ENCODE assay signal across 17 mouse cellular contexts in the genomic region with DNA sequence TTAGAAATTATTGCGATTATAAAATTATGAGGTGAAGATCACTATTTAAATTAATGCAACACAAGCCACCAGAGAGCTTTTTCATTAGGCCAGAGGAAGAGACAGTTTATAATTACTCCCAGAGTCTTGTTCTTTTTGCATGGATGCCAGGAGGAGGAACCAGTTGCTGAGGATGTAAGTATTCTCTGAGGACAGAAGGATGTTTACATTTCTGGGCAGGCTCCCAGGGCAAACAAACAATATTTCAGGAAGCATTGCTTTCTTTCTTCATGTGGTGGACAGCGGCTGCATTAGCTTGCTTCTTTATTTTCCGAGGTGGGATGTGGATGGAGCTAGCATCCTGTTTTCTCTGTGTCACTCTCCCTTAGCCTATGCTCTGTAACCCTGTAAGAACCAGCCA. TPM values are rescaled to one million over a fixed set of nuclear protein-coding genes. Genes with fewer than 3 reads are reported as not detected.
"Had no signal": no experiment of that assay in that cellular context is flagged by ENCODE, and none has a peak within 500 bp of the region (broad histone marks: within the 10 kb centered on the region; RNA-seq: fewer than 3 reads in every experiment).

No protein-coding gene starts in this region.

- H3K4me3 ChIP-seq: limb, embryonic 15.5 days; liver, embryonic 12.5 days; midbrain, embryonic 13.5 days; myocyte; neural tube, embryonic 15.5 days had no signal

- H3K4me2 ChIP-seq: limb, embryonic 15.5 days; liver, embryonic 12.5 days; midbrain, embryonic 13.5 days; neural tube, embryonic 15.5 days had no signal

- H3K27me3 ChIP-seq: limb, embryonic 15.5 days; liver, embryonic 12.5 days; midbrain, embryonic 13.5 days; neural tube, embryonic 15.5 days had no signal

- H3K4me1 ChIP-seq: limb, embryonic 15.5 days; liver, embryonic 12.5 days; midbrain, embryonic 13.5 days; neural tube, embryonic 15.5 days had no signal

- H3K9me3 ChIP-seq: limb, embryonic 15.5 days; liver, embryonic 12.5 days; midbrain, embryonic 13.5 days; neural tube, embryonic 15.5 days had no signal

- H3K9ac ChIP-seq: limb, embryonic 15.5 days; liver, embryonic 12.5 days; midbrain, embryonic 13.5 days; neural tube, embryonic 15.5 days had no signal

- DNase-seq: kidney, adult 18-20 months; kidney, postnatal 25 days; layer of hippocampus, postnatal 36 days; thymus, postnatal 4 days had no signal

- ATAC-seq: liver, embryonic 12.5 days; midbrain, embryonic 13.5 days had no signal

- H3K36me3 ChIP-seq: limb, embryonic 15.5 days; liver, embryonic 12.5 days; midbrain, embryonic 13.5 days; neural tube, embryonic 15.5 days had no signal

- H3K27ac ChIP-seq: limb, embryonic 15.5 days; liver, embryonic 12.5 days; midbrain, embryonic 13.5 days; neural tube, embryonic 15.5 days; stomach, postnatal 0 days had no signal

RNA-seq across cellular contexts. Expression of a gene that starts 41.7 kb away (rescaled TPM):
- total RNA-seq: layer of hippocampus, postnatal 36 days; left cerebral cortex, adult 8-10 months; left cerebral cortex, postnatal 25 days; megakaryocyte-erythroid progenitor cell, adult 5-6 weeks had no signal
- polyA plus RNA-seq: kidney, embryonic 14.5 days; limb, embryonic 11.5 days; limb, embryonic 15.5 days; liver, embryonic 12.5 days; liver, embryonic 16.5 days; midbrain, embryonic 13.5 days; myocyte; neural tube, embryonic 11.5 days; neural tube, embryonic 15.5 days; stomach, postnatal 0 days had no signal

RNA-seq across cellular contexts. Expression of a gene that starts 51.1 kb away (rescaled TPM):
- total RNA-seq: megakaryocyte-erythroid progenitor cell, adult 5-6 weeks had no signal
- polyA plus RNA-seq: midbrain, embryonic 13.5 days had no signal
